Mouse (Mus musculus) CD4-positive, CD25-positive, alpha-beta regulatory T cell, adult 4 months (primary cell): ENCODE results near the gene Gm4131. TPM values are rescaled to one million over a fixed set of nuclear protein-coding genes. Genes with fewer than 3 reads are reported as not detected.
A peak's percentile ranks its signal among the peaks of the same experiment; 100 is the strongest.

Experiments used
- ATAC-seq: one replicate; pipeline ENCODE4 v1.8.0; 2017
- polyA plus RNA-seq, 2 experiments: library from polyadenylated mRNA; unstranded; fragments of 100-300 nt; shearing (Covaris generic); gene quantifications; one replicate each; pipeline ENCODE4 v1.2.1; 2017

Gm4131 gene
- polyA plus RNA-seq, 2 experiments from 2014 or later: not detected

GRCm38 (mm10) chr14:62546746-62547145 is 20.0 kb downstream of the Gm4131 start:
- no peak for ATAC-seq

DNA sequence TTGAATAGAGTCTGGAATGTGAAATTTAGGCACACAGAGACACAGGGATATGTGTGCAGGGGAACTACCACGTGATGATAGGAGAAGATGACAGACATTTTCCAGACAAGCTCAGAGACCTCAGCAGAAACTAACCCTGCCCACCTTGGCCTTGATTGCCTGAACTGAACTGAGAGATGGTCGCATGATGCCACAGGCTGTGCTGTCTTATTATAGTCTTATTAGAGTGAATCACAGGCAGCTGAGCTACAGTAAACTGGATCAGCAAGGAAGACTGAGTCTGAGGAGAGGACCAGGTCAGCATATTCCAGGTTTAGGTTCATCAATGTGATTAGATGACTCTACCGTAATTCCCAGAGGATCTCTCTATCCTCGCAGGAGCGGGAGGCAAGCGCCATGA is 20.4 kb downstream of the Gm4131 start:
- ATAC-seq: no peak

GRCm38 (mm10) chr14:62541751-62542150 is 25.0 kb downstream of the Gm4131 start:
- ATAC-seq: no peak

GRCm38 (mm10) chr14:62539834-62540233 is 26.9 kb downstream of the Gm4131 start:
- ATAC-seq: no peak

DNA sequence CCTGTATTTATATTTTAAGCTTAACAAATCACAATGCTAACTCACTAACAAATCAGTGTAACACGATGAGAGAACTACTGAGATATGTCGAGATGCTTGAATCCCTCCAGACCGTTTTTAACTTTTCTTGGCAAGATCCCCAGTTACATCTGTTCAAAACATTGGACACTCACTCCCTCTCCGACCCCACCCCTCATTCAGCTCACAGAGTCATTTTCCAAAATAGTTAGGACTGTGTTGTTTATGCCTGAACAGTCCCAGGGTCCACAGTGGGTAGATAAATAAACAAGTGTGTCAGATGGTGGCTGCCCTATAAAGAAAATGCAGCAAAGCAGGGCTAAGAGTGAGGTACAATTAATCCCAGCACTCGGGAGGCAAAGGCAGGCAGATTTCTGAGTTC is 29.7 kb downstream of the Gm4131 start:
- no peak for ATAC-seq

- ATAC-seq: no peak
Measured at GRCm38 (mm10) chr14:62536127-62536526, 30.6 kb downstream of the Gm4131 start.

- no peak for ATAC-seq
Measured at GRCm38 (mm10) chr14:62530951-62531350, 35.8 kb downstream of the Gm4131 start.

DNA sequence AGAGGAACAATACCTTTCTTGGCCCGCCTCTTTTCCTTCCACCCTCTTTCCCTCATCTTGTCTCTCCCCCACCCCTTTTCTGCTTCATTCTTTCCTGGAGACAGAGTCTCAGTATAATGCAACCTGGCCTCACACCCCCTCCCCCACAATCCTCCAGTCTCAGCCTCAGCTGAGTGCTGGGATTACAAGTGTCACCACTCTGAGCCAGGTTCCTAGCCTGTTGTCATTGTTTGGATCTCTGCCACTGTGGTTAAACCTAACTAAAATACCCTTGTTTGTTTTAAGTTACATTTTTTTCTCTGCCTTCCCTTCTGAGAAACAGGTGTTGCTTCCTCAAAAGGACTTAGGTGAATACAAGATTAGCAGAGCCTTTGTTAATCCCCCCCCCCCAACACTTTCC is 53.9 kb downstream of the Gm4131 start:
- ATAC-seq: no peak

DNA sequence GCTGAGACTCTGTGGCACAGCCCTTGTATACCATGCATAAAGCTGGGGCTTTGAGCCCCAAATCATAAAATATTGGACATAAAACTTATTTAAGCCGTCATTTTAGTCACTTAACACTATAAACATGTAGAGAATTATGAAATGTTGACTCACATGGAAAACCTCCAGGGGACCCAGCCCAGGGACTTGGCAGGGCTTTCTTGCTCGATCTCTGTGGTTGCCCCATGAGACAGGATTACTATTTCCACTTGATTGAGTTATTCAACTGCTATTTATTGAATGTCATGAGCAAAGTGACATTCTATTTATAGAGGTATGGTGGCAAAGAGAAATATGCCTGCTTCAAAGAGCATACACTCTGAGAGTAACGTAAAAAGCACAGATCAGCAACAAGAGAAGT is 57.4 kb downstream of the Gm4131 start:
- no peak for ATAC-seq

GRCm38 (mm10) chr14:62506261-62506660 is 60.5 kb downstream of the Gm4131 start:
- ATAC-seq: no peak

DNA sequence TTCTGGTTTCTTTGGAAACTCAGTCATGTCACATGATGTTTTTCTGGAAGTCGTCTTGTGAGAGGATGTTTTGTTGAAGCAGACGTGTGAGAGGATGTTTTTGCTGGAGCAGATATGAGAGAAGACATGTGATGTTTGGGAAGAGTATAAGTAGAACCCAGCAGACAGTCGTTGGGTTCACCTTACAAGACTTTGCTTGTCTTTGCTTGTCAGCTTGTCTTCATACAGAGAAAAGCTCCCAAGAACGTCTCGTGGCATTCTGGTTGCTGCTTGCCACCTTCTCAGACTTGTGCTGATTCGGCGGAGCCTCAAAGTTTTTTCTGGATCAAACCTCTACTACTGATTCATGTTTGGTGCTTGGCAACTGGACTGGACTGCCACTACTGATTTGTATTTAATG is 69.3 kb downstream of the Gm4131 start:
- no peak for ATAC-seq

DNA sequence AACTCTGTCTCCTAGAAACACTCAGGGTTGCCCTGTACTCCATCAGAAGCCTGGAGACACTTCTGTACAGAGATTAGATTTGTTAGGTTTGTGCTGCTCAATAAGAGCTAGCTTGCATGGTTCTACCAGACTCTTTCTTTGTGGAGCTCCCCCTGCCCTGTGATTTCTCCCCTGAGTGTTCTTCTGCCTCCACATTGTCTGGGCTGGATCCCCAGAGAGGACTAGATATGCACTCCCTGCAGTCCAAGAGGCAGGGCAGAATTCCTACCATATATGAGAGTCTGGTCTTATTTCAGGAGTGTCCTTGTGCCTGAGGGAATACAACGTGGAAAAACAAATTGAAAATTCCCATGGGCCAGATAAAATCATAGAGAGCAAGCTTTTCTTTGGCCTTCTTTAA is 70.2 kb downstream of the Gm4131 start:
- ATAC-seq: no peak

DNA sequence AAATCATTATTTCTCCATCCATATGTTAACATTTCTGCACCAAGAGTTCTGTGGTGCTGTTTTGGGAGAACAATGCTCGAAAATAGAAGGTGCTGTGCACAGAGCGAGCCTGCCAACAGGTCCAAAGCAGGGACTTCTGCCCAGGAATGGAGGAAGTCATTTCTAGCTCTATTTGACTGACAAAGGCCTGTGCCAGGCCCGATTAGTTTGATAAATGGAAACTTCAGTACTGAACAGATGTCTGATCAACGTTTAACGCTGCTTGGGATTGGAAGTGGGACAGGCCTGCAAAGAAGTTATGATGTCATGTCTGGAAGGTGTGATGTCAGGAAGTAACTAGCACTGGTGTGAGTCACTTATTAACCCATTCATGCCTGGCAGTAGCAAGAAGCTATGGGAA is 73.3 kb downstream of the Gm4131 start:
- no peak for ATAC-seq

- ATAC-seq: peak; percentile 39
Measured at GRCm38 (mm10) chr14:62492196-62492850, 74.4 kb downstream of the Gm4131 start.

GRCm38 (mm10) chr14:62488270-62488669 is 78.5 kb downstream of the Gm4131 start:
- no peak for ATAC-seq

DNA sequence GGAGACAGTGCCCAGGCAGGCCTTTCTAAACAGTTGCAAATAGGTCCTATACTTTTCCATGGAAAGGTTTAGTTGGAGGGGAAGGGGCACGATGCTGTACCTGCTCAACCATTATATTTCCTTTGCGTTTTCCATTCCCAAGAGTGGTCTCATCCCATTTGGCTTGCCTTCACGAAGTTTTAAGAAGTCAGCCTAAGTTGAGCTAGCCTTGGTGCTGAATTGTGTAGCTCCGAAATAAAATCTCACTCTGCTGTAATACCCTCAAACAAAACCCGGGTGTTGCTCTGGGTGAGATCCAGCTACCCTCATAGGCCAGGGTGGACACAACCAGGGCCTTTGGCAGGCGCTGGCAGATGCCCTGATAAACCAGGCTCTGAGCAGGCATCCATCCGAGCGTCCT is 85.3 kb downstream of the Gm4131 start:
- no peak for ATAC-seq

DNA sequence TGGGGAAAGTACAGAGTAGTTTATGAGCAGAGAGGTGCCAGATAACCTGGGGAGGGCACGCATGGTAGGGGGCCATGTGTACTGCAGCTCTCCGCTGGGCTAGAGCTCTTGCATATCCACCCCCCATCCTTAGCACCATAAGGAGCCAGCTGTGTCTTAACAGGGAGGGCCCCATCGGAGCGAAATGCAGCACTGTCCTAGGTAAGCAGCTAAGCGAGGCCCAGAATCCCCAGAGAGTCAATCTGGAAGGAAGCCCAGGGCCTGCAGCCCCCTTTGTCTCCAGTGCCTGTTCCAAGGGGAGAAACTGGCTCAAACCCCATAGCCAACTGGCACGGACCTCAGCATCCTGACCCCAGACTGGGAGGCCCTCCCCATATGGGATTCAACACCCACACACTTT is 87.3 kb downstream of the Gm4131 start:
- no peak for ATAC-seq

GRCm38 (mm10) chr14:62474481-62474880 is 92.2 kb downstream of the Gm4131 start:
- no peak for ATAC-seq

DNA sequence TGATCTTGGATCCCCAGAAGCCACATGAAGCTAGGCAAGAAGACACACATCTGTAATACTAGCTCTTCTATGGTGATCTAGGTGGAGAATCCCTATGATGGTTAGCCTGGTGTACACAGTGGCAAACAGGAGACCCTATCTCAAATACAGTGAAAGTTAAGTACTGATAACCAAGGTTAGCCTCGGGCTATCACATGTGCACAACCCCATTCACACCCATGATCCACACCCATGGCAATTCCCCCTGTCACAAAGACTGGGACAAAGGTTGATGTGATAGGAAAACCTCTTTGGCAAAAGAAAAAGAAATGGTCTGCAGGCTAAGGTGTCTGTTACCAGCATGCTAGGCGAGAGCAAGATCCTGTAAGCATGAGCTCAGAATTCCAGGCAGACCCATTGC is 94.7 kb downstream of the Gm4131 start:
- no peak for ATAC-seq

DNA sequence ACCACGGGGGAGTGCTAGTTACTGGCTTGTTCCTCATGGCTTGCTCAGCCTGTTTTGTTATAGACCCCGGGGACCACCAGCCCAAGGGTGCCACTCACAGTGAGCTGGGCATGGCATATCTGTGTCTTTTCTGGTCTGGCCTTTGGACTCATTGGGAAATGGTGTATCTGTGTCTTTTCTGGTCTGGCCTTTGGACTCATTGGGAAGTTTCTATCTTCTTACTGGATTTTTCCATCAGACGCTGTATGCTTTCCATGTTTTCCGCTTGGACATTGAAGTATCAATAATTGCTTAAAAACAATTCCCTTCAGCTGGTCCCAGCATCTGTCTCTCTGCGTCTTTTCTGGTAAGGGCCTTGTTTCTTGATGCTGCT is 98.0 kb downstream of the Gm4131 start:
- ATAC-seq: no peak

DNA sequence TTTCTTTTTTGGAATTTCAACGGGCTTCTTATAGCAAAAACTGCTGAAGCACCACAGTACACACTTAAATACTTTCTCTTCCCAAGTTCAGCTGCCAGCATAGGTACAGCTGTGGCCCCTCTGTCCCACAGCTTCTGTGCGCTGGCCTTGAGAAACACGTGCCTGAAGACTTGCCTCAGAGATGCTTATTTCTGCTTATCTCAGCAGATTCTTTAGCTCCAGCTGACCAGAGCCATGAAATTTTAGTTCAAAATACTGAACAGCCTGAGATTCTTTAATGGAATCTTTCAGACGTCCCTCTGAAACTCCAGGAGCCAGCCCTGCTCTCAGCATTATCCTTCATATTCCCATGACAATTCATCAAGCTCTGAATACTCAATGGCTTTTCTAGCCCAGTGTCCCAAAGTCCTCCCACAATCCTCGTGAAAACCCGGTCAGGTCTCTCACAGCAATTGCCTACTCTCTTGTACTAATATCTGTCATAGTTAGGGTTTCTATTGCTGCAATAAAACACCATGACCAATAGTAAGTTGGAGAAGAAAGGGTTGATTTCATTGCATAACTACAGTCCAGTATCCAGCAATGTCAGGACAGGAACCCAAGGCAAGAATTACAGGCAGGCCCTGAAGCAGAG is 98.5 kb downstream of the Gm4131 start:
- no peak for ATAC-seq

- ATAC-seq: no peak
Measured at GRCm38 (mm10) chr14:62464966-62465365, 101.8 kb downstream of the Gm4131 start.

DNA sequence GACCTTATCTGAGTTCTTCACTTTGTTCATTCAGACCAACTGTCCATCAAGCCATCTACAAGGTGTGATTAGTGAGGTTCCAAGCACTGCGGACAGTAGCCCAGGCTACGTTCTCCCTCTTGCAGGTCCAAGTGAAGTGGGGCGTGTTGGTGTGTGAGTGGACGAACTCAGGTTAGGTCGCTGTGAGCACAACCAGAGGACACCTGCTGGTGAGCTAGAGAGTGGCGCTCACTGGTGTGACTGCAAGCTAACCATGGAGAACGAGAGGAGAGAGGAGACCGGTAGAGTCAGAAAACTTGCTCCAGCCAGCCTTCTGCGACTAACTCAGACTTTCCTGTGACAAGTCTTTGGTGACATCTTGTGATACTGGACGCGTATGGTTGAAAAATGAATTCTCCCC is 107.2 kb downstream of the Gm4131 start:
- no peak for ATAC-seq

DNA sequence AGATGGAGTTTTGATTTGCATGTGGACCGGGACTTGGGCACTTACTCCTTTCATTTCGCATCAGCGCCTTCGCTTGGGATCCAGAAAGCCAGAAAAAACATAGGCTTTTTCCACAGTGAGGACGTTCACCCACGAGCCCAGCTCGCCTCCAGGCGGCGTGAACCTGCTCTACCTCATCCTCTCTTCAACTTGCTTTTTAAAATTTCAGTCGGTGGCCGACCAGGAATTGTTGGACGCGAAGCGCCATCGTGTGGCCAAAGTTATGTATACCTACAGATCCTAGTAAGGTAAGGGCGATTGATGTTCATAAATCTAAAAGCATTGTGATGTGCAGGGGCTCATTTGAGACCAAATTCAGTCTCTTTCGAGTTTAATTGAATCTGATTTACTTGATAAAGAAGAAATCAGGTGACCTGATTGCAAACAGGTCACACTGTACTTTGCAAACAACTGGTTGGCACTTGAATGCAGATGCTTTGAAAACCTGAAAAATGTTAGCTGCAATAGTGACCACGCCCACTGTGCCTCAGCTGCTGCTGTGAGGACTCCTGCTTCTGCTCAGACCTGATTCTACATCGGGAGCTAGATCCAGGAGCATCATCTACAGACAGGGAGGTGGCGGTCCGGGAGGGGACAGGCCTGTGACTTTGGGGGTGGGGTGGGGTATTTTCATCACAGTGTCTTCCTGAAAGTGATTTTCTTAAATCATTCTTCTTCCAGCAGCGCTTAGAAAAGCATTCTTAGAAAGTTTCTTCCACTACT is 109.1 kb downstream of the Gm4131 start:
- peak; percentile 64 for ATAC-seq
